Mouse (Mus musculus): ENCODE results near the gene Agtr1a. TPM values are rescaled to one million over a fixed set of nuclear protein-coding genes. Genes with fewer than 3 reads are reported as not detected.

Gene Agtr1a
- total and polyA plus RNA-seq, 2 experiments from 2014 or later = 1.1 to 1.4 TPM

DNA sequence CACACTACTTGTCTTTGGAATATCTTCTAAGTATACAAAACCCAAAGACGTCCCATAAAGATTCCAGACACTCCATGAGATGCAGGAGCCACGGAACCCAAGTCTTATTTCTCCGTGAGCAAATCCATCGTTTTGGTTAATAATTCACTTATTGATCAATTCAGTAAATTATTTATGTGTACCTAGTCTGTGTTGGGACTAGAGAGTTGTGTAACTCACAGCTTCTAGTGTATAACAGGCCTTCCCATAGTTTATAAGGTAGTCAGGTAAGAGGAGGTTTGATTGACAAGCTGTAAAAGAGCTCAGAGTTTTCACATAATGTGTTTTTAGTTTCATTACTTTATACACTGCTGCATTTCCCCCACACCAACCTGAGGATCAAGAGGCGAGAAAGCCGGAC lies 48.9 kb downstream of the Agtr1a start:
- no peak for DNase-seq (ENCODE audit: low spot score)
- Histone ChIP-seq H3K36me3 (ENCODE audit: insufficient read depth, low read length) (no peaks in the 10 kb centered on the region), H3K4me1 (ENCODE audit: insufficient read depth, low read length) (no peaks in the 10 kb centered on the region), H3K9ac (replicated peaks; ENCODE audit: low read length) (no peak overlapping the region), H3K4me2 (ENCODE audit: low read depth, low read length) (no peak overlapping the region), H3K9me3 (ENCODE audit: low read length) (no peaks in the 10 kb centered on the region), H3K4me3 (ENCODE audit: low read length) (no peak overlapping the region), H3K27ac (no peak overlapping the region), H3K27me3 (ENCODE audit: insufficient read depth, low read length) (no peaks in the 10 kb centered on the region)
- no peak for TF ChIP-seq CTCF (IDR thresholded peaks at IDR 0.05; ENCODE audit: low read depth)
- no peak for ATAC-seq
- WGBS = 90% methylated on average over 6 of the region's 6 CpGs

DNA sequence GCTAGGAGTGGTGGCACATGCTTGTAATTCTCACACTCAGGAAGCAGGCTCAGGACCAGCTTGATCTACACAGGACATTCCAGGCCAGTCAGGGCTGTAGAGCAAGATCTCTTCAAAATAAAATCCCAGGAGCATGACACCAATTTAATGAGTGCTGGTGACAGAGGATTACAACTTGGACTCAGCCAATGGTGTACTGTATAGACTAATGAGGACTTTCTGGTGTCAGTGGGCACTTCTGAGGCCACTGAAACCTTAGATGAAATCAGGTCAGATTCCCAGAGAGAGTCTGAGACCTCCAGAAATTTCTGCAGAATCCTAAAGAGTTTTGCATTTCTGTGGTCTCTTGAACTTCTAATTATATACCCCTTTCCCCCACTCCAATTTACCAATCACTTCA lies 57.9 kb downstream of the Agtr1a start:
- no peaks in the 10 kb centered on the region for H3K9me3 ChIP-seq (ENCODE audit: low read length)
- no peak overlapping the region for H3K27ac ChIP-seq
- H3K27me3 ChIP-seq (ENCODE audit: insufficient read depth, low read length) = no peaks in the 10 kb centered on the region
- H3K4me2 ChIP-seq (ENCODE audit: low read depth, low read length) = no peak overlapping the region
- ATAC-seq (no peak), DNase-seq (ENCODE audit: low spot score) (no peak)
- H3K9ac ChIP-seq (replicated peaks; ENCODE audit: low read length) = no peak overlapping the region
- TF ChIP-seq CTCF (IDR thresholded peaks at IDR 0.05; ENCODE audit: low read depth) = no peak
- no peaks in the 10 kb centered on the region for H3K4me1 ChIP-seq (ENCODE audit: insufficient read depth, low read length)
- H3K36me3 ChIP-seq (ENCODE audit: insufficient read depth, low read length) = no peaks in the 10 kb centered on the region
- H3K4me3 ChIP-seq (ENCODE audit: low read length) = no peak overlapping the region

GRCm38 (mm10) chr13:30396431-30396830 lies 60.2 kb downstream of the Agtr1a start:
- no peaks in the 10 kb centered on the region for H3K27me3 ChIP-seq (ENCODE audit: insufficient read depth, low read length)
- H3K4me3 ChIP-seq (ENCODE audit: low read length) = no peak overlapping the region
- H3K27ac ChIP-seq = no peak overlapping the region
- H3K9me3 ChIP-seq (ENCODE audit: low read length) = no peaks in the 10 kb centered on the region
- TF ChIP-seq CTCF (IDR thresholded peaks at IDR 0.05; ENCODE audit: low read depth) = no peak
- no peak overlapping the region for H3K4me2 ChIP-seq (ENCODE audit: low read depth, low read length)
- no peak for ATAC-seq
- no peaks in the 10 kb centered on the region for H3K36me3 ChIP-seq (ENCODE audit: insufficient read depth, low read length)
- no peak overlapping the region for H3K9ac ChIP-seq (replicated peaks; ENCODE audit: low read length)
- 86% methylated on average over 3 of the region's 3 CpGs for WGBS
- no peaks in the 10 kb centered on the region for H3K4me1 ChIP-seq (ENCODE audit: insufficient read depth, low read length)
- DNase-seq (ENCODE audit: low spot score) = no peak

- Histone ChIP-seq H3K36me3 (ENCODE audit: insufficient read depth, low read length) (no peaks in the 10 kb centered on the region), H3K9ac (replicated peaks; ENCODE audit: low read length) (no peak overlapping the region), H3K4me3 (ENCODE audit: low read length) (no peak overlapping the region), H3K27me3 (ENCODE audit: insufficient read depth, low read length) (no peaks in the 10 kb centered on the region), H3K27ac (no peak overlapping the region), H3K9me3 (ENCODE audit: low read length) (no peaks in the 10 kb centered on the region), H3K4me2 (ENCODE audit: low read depth, low read length) (no peak overlapping the region), H3K4me1 (ENCODE audit: insufficient read depth, low read length) (no peaks in the 10 kb centered on the region)
- DNase-seq (ENCODE audit: low spot score) (no peak), ATAC-seq (no peak)
- TF ChIP-seq CTCF (IDR thresholded peaks at IDR 0.05; ENCODE audit: low read depth) = no peak
- WGBS = 98% methylated on average over 3 of the region's 3 CpGs
These were observed 62.6 kb downstream of the Agtr1a start for GRCm38 (mm10) chr13:30398852-30399251.

DNA sequence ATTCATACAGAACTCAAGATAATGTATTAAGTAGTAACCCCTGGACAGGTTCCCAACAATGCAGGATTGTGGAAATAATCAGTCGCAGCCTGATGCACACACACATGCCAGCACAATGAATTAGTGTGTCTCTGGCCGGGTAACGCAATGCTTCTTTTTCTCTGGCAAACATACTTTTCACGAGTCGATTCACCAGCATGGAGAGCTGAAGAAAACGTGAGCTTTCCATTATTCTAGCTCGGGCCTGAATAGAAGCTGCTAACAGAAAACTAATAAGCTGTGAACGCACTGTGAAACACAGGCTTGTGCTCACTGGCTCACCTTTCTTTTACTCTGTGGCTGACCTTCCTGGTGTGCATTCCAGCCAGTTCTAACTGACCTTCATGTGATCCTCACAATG lies 64.4 kb downstream of the Agtr1a start:
- no peaks in the 10 kb centered on the region for H3K4me1 ChIP-seq (ENCODE audit: insufficient read depth, low read length)
- no peaks in the 10 kb centered on the region for H3K36me3 ChIP-seq (ENCODE audit: insufficient read depth, low read length)
- H3K4me2 ChIP-seq (ENCODE audit: low read depth, low read length) = no peak overlapping the region
- no peak overlapping the region for H3K27ac ChIP-seq
- ATAC-seq (no peak), DNase-seq (ENCODE audit: low spot score) (peak; percentile 2)
- no peak for TF ChIP-seq CTCF (IDR thresholded peaks at IDR 0.05; ENCODE audit: low read depth)
- no peak overlapping the region for H3K4me3 ChIP-seq (ENCODE audit: low read length)
- no peaks in the 10 kb centered on the region for H3K27me3 ChIP-seq (ENCODE audit: insufficient read depth, low read length)
- no peaks in the 10 kb centered on the region for H3K9me3 ChIP-seq (ENCODE audit: low read length)
- no peak overlapping the region for H3K9ac ChIP-seq (replicated peaks; ENCODE audit: low read length)
- WGBS = 38% methylated on average over 8 of the region's 8 CpGs

DNA sequence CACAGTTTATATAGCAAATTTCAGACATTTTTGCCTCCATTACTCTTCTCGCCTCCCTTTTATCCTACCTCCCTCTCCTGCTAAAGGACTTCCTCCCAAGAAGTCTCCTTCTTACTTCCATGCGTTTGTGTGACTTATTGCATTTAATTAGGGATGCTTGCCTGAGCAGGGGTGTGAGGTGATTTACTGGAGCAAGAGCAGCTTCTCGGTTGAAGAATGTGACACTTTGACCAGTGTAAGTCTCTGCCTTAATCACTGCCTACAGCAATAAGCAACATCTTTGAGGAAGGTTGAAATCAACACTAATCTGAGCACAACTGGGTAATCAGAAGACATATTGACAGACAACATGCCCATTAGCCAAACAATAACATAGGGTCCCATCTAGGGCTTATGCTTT lies 67.6 kb downstream of the Agtr1a start:
- no peak for TF ChIP-seq CTCF (IDR thresholded peaks at IDR 0.05; ENCODE audit: low read depth)
- no peak for ATAC-seq
- no peak for DNase-seq (ENCODE audit: low spot score)
- Histone ChIP-seq H3K27ac (no peak overlapping the region), H3K27me3 (ENCODE audit: insufficient read depth, low read length) (no peaks in the 10 kb centered on the region), H3K36me3 (ENCODE audit: insufficient read depth, low read length) (no peaks in the 10 kb centered on the region), H3K4me3 (ENCODE audit: low read length) (no peak overlapping the region), H3K9me3 (ENCODE audit: low read length) (0 out of 2 replicates have a peak, but pooled peaks cover 3% of the 10 kb centered on the region), H3K4me1 (ENCODE audit: insufficient read depth, low read length) (no peaks in the 10 kb centered on the region), H3K4me2 (ENCODE audit: low read depth, low read length) (no peak overlapping the region), H3K9ac (replicated peaks; ENCODE audit: low read length) (no peak overlapping the region)
- WGBS = 73% methylated on average over 3 of the region's 3 CpGs

GRCm38 (mm10) chr13:30418611-30419010 lies 82.4 kb downstream of the Agtr1a start:
- DNase-seq (ENCODE audit: low spot score) (no peak), ATAC-seq (no peak)
- no peaks in the 10 kb centered on the region for H3K27me3 ChIP-seq (ENCODE audit: insufficient read depth, low read length)
- no peaks in the 10 kb centered on the region for H3K36me3 ChIP-seq (ENCODE audit: insufficient read depth, low read length)
- H3K27ac ChIP-seq = no peak overlapping the region
- H3K4me1 ChIP-seq (ENCODE audit: insufficient read depth, low read length) = no peaks in the 10 kb centered on the region
- no peaks in the 10 kb centered on the region for H3K9me3 ChIP-seq (ENCODE audit: low read length)
- H3K4me3 ChIP-seq (ENCODE audit: low read length) = no peak overlapping the region
- H3K4me2 ChIP-seq (ENCODE audit: low read depth, low read length) = no peak overlapping the region
- TF ChIP-seq CTCF (IDR thresholded peaks at IDR 0.05; ENCODE audit: low read depth) = no peak
- H3K9ac ChIP-seq (replicated peaks; ENCODE audit: low read length) = no peak overlapping the region
- 84% methylated on average over 5 of the region's 5 CpGs for WGBS
